Mouse (Mus musculus): Measurements from ENCODE around the gene Bcr. TPM values are rescaled to one million over a fixed set of nuclear protein-coding genes. Genes with fewer than 3 reads are reported as not detected.

Gene Bcr
- 1 to 10 TPM; 3.7 to 4.6 TPM for polyA plus RNA-seq (2017; shearing (Covaris generic))

DNA sequence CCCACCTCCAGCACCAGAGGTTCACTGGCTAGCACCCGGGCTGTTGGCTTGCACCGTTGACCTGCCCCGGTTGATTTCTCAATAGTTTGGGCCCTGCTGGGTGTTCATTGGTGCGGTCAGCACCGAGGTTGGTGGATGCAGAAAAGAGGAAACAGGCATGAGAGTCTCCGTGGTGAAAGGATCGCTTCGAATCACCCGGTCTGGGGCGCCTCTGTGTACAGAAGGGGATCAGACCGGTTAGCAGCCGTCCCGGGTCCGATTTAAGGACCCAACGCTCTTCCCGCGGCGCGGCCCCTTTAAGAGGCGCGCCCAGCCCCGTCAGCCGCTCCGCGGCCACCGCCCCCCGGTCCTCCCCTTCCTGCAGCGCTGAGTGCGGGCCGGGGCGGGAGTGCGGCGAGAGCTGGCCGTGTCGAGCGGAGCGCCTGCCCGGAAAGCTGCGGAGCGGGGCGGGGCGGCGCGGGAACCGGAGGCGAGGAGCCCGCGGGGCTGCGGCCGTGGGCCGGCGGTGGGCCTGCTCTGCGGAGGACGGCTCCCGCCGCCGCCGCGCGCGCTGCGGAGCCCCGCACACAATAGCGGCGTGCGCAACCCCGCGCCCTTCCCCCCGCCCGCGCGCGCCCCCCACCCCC is at the start of gene Bcr:
Bcr (plus strand) TSS at position 376 of the 626 bp plus-strand sequence.
- ATAC-seq, result peak; percentile 80

DNA sequence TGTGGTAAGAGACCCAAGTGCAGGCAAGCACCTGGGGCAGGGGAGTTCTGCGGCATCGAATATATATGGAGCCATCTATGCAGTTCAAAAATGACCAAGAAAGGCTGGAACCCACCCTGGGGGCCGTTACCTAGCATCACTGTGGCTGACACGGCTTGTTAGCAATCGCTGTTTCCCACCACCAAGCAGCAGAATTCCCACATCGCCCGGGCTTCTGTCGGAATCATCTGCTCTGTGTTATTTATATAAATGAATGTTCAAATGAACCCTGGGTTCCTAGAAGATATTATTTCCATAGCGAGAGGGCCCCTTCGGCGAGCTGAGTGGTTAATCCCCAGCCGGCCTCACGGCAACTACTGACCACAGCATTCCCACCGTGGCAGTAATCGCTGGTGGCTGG is 49.7 kb upstream of the Bcr start:
- no peak for ATAC-seq

DNA sequence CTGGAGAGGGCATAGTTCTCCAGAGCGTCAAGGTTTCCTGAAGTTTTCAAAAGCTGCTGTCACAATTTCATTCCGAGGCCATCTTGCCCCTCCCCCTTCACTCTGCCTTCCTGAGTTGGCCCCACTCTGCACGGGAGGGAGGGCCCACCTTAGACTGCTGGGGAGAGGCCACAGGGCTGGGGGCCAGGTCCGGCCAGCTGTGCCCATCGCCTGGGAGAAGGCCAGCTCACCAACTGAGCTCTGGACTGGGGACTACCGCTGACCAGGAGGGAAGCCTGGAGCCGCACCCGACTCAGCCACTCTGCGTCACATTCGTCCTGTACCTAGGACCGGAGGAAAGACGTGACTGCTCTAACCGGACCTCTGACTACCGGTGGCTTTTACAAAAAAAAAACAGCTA is 44.9 kb upstream of the Bcr start:
- no peak for ATAC-seq

DNA sequence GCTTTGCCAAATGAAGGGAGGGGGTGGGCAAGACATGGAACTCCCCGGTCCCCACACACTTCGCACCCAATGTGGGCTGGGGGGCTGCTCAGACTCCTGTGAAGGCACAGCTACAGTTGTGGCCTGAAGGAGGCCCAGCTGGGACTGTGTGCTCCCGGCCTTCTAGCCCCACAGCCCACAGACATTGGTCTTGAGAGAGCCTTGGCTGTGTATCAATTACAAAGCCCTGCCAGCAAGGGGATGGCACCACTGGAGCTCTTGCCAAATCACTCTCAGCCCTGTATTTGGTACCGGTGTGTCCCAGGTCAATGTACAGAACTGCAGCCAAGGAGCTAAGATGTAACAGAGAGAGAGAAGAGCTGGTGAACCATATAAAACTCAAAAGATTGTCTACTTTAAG is 43.9 kb upstream of the Bcr start:
- ATAC-seq, result no peak

DNA sequence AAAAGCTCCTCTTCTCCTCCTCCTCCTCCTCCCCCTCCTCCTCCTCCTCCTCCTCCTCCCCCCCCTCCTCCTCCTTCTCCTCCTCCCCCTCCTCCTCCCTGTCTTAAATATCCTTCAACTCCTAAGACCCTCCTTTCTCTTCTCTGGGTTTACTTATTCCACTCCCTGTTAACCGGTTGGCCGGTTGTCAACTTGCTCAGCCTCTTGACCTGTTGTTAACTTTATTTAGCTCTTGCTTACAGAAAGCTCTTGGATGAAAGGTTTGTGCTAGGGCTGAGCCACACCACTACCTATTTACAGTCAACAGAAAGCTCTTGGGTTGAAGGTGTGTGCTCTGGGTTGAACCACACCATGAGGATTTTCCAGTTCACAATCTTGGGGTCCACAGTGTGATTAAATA is 40.1 kb upstream of the Bcr start:
- no peak for ATAC-seq

DNA sequence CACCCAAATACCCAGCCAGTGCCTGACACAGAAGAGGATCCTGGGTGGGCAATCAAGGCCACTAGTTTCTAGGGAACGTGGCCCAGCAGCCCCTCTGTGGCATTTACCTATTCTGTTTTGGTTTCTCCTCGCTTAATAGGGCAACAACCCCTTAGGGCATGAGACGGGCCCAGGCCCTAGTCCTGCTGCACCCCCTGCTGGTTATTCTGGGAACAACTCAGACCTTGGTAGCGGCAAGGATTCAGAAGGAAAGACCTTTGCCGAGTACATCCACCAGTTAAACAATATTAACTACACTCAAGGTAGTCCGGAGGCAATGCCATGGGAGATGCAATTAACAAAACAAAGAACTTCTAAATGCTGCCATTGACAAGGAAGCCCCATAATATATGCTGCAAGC is 39.3 kb upstream of the Bcr start:
- peak; percentile 43 for ATAC-seq

DNA sequence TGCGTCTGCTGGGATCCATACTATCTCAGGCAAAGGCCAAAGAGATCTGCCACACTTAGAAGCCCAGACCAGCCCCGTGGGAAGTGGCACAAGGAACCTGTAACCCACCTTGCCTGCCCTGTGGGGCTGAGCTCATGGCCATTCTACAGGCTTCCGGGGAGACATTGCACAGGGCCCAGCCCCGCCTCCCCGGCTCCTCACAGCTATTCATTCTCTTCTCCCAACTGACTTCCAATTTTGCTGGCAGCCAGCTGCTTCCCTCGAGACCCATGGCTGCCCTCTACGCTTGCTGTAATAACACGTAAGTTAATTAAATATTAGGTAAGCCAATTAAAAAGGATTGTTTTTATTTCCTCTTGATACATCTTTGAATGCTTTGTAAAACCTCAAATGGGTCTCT is 33.9 kb upstream of the Bcr start:
- ATAC-seq, result no peak

DNA sequence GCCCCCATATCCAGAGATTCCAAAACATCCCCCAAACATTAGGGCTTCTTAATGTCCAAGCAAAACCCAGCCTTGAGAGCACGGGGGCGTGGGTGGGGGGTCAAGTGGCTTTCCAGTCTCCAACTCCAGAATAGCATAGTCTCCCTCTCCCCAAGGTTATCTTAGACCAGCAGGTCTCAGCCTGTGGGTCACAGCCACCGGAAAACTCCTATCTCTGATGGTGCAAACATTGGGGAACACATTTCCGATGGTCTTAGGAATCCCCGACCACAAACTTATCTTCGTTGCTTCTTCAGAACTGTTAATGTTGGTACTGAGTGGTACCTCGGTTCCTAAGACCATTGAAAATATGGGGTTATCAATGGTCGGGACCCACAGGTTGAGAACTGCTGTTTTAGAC is 31.6 kb upstream of the Bcr start:
- ATAC-seq, result no peak

DNA sequence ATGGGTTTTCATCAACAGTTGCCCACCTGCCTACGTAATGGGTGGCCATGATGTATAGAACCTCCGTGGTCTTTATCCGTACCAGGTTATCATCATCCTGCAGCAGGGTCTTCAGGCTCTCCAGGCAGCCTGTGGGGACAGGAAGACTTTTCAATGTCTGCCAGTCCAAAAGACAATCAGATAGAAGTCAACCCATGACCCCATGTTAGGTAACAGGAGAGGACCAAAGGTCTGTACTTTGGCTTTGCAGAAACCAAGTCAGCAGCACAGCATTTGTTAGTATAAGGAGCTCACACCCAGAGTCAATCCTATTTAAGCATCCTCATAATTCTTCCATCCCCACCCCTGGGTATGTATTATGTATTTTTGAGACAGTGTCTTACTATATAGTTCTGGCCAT is 30.7 kb upstream of the Bcr start:
- no peak for ATAC-seq

DNA sequence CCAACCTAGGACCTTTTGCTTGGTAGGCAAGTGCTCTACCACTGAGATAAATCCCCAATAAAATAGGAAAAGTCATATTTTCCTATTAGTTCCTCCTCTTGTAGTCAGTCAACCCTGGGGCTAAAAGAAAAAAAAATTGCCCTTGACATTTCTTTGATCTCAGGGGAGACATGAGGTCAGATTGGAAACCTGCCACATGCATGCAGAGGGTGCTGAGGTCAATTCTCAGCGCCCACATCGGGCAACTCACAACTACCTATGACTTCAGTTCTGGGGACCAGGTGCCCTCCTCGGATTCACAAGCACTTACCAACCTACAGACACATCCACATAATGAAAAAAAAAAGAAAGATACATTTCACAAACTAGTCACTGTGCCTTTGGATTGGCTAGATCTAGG is 30.2 kb upstream of the Bcr start:
- ATAC-seq, result no peak

DNA sequence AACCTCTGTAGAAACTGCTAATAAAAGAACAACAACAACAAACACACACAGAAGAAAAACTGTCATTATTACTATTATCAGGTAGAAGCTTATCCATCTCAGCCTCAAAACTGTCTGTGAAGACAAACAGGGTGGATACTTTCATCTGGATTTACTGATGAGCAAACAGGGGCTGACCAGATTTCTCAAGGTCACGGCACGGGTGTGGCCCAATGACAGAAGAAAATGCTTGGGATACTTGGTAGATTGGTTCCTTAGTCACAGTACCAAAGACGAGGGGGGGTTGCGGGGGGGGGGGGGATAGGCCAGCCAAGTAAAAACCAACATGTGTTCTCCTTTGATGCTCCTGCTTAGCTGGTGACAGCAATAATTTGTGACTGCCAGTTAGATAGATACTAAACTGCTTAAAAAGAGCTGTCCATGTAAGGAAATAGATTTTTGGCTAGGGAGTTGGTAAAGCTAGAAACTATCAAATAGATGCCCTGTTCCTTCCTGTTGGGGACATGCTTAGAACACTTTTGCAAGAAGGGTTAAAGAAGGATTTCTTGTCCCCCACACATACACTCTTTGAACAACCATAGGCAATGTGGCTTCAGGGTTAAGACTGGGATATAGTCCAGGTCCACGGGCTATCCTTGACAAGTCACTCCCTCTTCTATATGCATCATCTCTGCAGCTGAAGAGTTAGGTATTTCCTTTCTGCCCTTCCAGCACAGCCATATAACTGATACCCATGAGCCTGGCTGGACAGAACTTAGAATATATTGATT is 28.9 kb upstream of the Bcr start:
- no peak for ATAC-seq

DNA sequence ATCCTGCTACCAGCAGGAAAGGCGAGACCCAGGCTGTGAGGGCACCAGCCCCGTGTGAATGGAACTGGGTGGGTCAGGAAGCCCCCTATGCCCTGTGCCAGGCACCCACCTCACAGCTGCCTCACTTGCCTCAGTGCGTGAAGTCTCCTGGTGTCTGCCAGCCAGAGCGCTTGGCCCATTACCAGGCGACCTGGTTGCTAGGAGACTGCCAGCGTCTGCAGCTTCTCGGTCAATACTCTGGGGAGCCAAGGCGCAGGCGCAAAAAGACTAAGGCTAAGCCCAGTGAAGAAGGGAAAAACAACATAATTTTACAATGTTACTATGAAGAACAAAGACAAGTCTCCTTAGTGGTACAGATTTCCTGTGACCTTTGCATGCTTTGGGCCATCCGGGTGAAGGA is 28.0 kb upstream of the Bcr start, which contains the start of gene Rsph14:
Rsph14 (minus strand) TSS at position 192 of the 400 bp plus-strand sequence.
- no peak for ATAC-seq

DNA sequence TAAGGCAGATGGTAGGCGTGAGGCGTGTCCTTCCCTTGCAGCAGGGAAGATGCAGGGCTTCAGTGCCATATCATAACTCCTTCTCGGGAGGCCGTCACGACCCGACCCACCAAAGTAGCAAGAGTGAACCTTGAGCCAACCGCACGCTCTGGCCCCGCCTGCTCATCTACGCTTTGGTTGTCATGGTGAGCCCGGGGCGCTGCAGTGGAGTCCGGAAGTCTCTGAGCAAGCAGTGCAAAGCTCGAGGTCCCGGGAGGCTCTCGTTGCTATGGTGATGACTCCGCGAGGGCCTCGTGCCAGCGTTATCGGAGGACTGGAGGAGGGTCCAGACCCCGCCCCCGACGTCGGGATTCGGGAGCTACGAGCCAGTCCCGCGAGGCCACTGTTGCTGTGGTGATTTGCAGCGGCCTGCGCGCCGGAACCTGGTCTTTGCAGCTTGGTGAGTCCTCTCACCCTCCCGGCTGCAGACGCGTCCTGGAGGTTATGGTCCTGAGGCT is 23.5 kb upstream of the Bcr start, which contains the start of gene Rab36:
Rab36 (plus strand) TSS at position 176 of the 497 bp plus-strand sequence.
- peak; percentile 98 for ATAC-seq

DNA sequence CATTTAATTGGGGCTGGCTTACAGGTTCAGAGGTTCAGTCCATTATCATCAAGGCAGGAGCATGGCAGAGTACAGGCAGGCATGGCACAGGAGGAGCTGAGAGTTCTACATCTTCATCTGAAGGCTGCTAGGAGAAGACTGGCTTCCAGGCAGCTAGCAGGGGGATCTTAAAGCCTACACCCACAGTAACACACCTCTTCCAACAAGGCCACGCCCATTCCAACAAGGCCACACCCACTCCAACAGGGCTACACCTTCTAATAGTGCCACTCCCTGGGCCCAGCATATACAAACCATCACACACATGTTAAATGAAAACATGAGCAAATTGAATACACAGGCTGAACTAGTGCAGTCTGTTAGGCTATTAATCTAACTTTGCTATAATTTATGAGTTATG is 18.3 kb upstream of the Bcr start:
- peak; percentile 44 for ATAC-seq

DNA sequence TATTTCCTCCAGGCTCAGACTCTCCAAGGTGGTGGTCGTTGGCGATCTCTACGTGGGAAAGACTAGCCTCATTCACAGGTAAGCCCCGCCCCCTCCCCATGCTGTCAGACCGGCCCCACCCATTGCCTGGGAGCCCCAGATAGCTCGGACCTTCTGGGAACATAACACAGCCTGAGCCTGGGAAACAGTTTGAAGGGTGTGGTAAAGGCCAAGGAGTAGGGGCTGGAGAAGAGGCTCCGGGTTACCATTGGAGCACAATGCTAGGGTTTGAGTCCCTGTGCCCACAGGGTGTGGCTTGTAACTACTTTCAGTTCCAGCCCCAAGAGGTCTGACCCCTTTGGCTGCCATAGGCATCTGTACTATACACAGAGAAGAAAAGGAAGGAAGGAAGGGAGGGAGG is 15.9 kb upstream of the Bcr start:
- ATAC-seq, result no peak

DNA sequence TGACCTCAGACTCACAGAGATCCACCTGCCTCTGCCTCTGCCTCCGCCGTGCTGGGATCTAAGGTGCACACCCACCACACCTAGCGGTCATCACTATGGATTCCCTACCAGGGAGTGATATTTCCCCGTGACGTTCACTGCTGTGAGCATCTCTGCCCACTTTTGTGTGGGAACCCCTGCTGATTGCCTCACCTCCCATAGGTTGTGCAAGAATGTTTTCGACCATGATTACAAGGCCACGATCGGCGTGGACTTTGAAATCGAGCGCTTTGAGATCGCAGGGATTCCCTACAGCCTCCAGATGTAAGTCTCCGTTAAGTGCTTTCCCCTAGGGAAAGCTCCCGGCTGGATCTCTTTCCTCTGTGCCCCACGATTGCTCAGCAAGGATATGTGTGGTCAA is 14.6 kb upstream of the Bcr start:
- ATAC-seq, result no peak

DNA sequence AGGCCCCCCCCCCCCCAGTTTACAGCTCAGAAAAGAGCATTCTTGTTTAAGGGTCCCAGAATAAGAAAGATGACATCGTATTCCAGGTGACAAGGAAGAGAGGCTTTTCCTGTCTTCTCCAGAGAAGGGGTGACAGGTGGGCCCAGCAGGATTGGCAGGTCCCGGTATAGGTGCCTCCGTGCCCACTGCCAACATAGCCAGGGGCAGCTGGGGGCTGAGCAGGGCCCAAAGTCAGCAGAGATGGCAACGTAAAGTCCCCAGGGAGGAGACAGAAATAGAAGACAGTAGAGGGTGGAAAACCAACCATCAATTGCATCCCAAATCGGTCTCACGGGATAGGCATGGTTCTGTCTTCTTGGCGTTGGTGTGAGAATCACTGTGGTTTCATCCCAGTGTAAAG is 11.7 kb upstream of the Bcr start:
- ATAC-seq, result no peak

DNA sequence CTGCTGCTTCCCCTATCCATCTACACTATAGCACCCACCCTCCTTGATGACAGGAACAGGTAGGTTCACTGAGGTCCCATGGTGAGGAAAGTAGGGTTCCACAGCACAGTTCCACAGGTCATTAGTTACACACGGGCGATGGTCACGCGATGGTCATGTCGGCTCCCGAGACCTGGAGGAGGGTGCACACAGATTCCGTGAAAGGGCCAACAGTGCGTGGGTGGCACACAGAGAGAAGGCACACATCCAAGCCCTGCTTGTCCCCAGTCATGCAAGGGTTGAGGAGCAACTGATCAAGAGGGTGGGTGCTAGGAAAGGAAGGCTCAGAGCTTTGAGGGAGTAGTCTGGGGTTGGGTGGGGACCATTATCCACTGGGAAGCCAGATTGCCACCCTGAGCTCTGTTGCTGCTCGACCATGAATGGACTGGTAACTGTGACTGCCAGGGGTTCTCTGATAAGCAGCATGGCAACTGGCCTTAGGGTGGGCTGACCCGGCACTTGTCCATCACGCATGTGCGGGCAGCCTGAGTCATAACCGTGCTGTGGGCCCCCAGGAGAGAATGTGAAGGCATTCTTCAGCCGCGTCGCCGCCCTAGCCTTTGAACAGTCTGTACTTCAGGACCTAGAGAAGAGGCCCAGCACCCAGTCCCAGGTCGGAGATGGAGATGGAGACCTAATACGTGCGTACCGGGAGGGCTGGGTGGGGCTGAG is 8.9 kb upstream of the Bcr start:
- no peak for ATAC-seq

DNA sequence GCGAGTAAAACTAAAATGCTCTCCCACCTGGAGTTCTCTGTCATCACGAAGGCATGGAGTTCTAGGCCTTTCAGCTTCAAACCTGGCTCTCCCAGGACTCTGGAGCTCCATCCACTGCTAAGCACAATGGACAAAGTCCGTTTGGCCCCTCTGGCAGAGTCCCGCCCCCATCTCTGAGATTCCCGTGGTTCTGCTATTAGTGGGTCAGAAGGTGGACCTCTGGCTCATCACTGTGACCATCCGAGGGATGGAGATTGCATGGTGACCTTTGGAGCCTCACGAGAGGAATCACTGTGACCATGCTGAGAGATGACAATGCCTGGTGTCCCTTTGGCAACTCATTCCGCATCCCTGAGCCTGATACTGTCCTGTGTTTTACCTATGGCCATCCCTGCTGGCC is 7.5 kb upstream of the Bcr start:
- ATAC-seq, result no peak

DNA sequence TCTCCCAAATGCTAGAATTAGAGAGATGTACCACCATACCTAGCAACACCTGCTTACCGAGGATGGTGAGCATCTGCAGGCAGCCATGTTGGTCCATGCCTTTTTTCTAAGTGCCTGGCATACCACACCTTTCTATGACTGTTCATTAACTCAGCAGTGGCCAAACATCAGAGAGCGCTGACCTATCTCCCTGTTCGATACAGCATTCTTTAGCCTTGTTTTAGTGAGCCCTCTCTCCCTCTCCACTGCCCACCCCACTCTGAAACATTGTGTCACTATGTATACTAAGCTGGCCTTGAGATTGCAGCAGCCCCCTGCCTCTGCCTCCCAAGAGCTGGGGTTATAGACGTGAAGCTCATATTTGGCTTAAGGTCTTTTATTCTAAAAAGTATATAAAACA is 6.7 kb upstream of the Bcr start:
- no peak for ATAC-seq

DNA sequence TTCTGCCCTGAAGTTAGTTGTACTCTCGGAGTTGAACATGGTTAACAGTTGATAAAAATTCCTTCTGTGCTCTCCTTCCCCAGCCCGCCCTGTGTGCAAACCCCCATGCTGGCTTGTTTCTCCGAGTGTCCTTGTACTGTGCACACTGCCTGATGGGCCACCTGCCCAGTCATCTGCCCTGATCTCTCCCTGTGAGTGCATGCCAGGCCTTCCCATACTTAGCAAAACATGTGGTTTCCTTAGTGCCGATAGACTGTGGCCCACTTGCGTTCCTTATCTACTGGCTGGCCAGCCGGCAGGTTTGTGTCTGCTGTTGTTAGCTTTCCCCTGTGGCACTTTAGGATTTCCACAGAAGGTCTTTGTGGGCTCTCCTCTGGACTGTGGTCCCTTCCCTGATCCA is 6.3 kb upstream of the Bcr start:
- no peak for ATAC-seq

DNA sequence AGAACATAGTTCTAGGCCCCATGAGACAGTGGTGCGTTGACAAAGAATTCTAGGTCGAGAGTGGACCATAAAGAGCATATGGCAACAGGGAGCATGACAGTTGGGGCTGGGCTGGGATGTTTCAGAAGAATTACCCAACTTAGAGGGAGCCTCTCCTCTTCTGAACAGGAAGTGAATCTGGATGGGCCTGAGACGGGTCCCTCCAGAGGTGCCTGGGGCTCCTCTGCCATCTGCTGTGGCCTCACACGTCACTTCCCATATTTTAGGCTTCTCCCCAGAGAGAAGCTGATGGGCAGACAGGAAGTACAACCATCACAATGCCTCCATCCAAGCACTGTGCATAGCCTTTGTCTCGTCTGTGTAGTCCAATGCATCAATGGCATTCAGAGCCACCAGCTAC is 4.7 kb upstream of the Bcr start:
- no peak for ATAC-seq

DNA sequence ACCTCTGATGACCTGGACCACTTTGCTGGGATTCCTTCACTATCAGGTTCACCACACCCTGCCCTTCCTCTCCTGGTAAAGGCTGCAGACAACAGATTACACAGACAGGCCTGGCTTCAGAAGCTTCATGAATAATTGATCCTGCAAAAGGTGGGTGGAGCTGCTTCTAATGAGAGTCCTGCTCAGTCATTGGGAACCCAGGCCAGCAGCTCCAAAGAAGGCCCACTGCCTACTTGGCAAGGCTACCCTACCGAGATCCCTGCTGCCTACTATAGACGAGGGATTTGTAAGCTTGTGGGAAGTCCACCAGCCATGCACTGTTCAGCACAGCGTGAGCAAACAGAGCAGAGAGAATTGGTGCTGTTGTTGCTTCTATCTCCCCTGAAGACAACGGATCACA is 4.1 kb upstream of the Bcr start:
- no peak for ATAC-seq

DNA sequence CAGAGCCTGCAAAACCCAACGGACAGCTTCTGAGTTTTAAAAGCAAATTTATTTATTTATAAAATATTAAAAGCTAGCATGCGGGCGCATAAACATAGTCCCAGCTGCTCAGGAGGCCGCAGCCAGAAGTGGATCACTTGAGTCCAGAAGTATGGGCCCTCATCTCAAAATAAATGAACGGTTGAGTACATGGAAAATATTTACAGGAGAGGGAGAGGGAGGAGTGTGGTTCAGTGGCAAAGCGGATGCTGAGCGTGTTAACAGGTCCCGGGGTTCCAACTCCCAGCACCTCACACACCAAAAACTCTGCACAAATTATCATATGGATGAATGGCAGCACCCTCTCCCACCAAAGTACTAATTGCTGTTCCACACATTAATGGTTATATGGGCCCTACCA is 2.1 kb upstream of the Bcr start:
- no peak for ATAC-seq

All from activated CD4-positive, CD25-positive, alpha-beta regulatory T cell, adult 4 months (primary cell).